Mouse (Mus musculus) intestine, embryonic 15.5 days (tissue): ENCODE measurements around the gene Iqschfp. TPM values are rescaled to one million over a fixed set of nuclear protein-coding genes. Genes with fewer than 3 reads are reported as not detected.

Experiments used
- ATAC-seq: fragments of 200-750 bp; cut with Nextera tagmentation; 2 replicates; pipeline ENCODE4 v1.8.0; 2017; ENCODE audit warnings: moderate TSS enrichment, moderate library complexity
- H3K27ac ChIP-seq: fragments of 300-500 bp; sonication (generic); 2 replicates; pipeline ENCODE4 v1.5.1; 2015; ENCODE audit warnings: mild to moderate bottlenecking, inconsistent platforms
- H3K27me3 ChIP-seq: fragments of 300-500 bp; sonication (generic); replicated peaks from 2 replicates; pipeline ENCODE4 v1.6.1; 2015; ENCODE audit warnings: inconsistent platforms
- H3K36me3 ChIP-seq: fragments of 300-500 bp; sonication (generic); 2 replicates; pipeline ENCODE4 v1.6.1; 2015; ENCODE audit warnings: inconsistent platforms
- H3K4me1 ChIP-seq: fragments of 300-500 bp; sonication (generic); replicated peaks from 2 replicates; pipeline ENCODE4 v1.6.1; 2015; ENCODE audit warnings: inconsistent platforms
- H3K4me2 ChIP-seq: fragments of 300-500 bp; sonication (generic); replicated peaks from 2 replicates; pipeline ENCODE4 v1.6.1; 2015; ENCODE audit warnings: mild to moderate bottlenecking, inconsistent platforms
- H3K4me3 ChIP-seq: fragments of 300-500 bp; sonication (generic); replicated peaks from 2 replicates; pipeline ENCODE4 v1.5.1; 2015; ENCODE audit warnings: inconsistent platforms
- H3K9ac ChIP-seq: fragments of 300-500 bp; sonication (generic); 2 replicates; pipeline ENCODE4 v1.6.1; 2015; ENCODE audit warnings: inconsistent platforms
- H3K9me3 ChIP-seq: fragments of 300-500 bp; sonication (generic); 2 replicates; pipeline ENCODE4 v1.6.1; 2016; ENCODE audit warnings: inconsistent platforms
- WGBS: fragments of 180-500 bp; shearing (Covaris S2); methylation state at CpG from one replicate; pipeline ENCODE4 v1.1.7; 2015; 5-methylcytosine and 5-hydroxymethylcytosine counted together
- polyA plus RNA-seq: library from polyadenylated mRNA; unstranded; fragments of >200 nt; fragmentation: Nextera tagmentation; extraction: Ambion mirVana; gene quantifications from 2 replicates; pipeline ENCODE4 v1.2.1, GENCODE M21; 2015

The Iqschfp gene
- polyA plus RNA-seq, 1 experiment from 2014 or later: not detected

DNA sequence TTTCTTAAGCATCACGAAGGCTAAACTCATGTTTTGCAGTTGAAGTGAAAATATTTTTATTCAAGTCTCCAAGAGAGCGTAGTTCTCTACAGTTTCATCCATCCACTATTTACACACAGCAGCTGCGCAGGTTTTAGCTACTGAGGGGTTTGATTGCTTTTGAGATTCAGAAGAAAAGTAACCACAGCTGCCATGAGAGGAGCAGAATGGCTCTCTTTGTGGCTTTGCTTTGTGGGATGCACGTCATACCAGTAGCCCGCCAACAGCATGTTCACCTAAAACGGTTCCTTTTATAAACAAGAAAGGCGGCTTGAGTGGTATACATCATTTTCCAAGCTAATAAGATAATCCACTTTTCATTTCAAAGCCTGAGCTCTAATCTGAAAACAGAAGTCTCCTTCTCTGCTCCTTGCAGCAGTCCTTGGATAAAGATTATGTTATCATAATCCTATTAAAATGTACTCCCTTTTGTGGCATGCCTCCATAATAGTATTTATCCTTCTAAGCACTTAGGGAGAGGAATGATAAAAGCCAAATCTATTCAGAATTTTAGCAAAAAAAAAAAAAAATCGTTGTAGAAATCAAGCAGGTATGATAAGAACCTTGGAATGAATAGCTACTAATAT lies 26.7 kb downstream of the Iqschfp start:
- no peaks in the 10 kb centered on the region for H3K36me3 ChIP-seq
- ATAC-seq: no peak
- no peaks in the 10 kb centered on the region for H3K27me3 ChIP-seq
- H3K9ac ChIP-seq: no peak overlapping the region
- no peak overlapping the region for H3K4me3 ChIP-seq
- WGBS: 70% methylated on average over 8 of the region's 8 CpGs
- H3K9me3 ChIP-seq: no peaks in the 10 kb centered on the region
- H3K4me2 ChIP-seq: no peak overlapping the region
- no peaks in the 10 kb centered on the region for H3K4me1 ChIP-seq
- H3K27ac ChIP-seq: no peak overlapping the region

DNA sequence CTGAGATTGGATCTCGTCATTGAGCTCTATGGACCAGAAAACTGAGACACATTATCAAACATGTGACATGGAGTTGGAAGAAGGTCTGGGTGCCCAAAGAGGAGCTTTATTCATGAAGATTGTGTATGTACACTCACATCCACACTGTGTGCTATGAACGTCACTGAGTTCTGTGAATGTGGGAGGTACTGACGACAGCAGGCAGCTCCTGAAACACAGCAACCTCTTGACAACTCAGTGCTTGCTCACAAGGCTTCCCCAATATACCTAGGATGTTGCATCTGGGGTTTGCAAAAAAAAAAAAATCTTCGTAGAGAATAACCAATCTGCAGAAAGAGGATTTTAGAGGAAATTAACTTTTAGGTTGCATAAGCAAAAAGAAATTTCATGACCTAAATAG lies 31.1 kb downstream of the Iqschfp start:
- no peak for ATAC-seq
- Histone ChIP-seq H3K4me3 (no peak overlapping the region), H3K9ac (no peak overlapping the region), H3K36me3 (no peaks in the 10 kb centered on the region), H3K4me2 (no peak overlapping the region), H3K4me1 (no peaks in the 10 kb centered on the region), H3K27me3 (no peaks in the 10 kb centered on the region), H3K9me3 (no peaks in the 10 kb centered on the region), H3K27ac (no peak overlapping the region)
- 85% methylated on average over 4 of the region's 4 CpGs for WGBS

DNA sequence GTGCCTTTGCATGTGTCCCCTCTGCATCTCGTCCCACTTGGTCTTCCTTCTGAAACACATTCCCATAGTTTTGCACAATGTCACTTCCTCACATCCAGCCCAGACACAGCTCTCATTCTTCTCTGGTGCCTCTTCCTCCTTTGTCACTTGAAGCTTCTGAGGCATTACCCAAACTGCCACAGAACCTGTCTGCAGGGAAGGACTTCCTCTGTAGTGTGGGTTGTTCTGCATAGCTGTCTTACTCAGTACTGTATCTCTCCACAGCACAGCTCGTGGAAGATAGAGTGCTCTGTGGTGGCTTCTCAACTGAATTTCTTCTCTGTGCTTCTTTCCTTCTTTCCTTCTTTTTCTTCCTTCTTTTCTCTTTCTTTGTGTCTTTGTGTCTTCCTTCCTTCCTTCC lies 33.4 kb downstream of the Iqschfp start:
- no peaks in the 10 kb centered on the region for H3K27me3 ChIP-seq
- H3K36me3 ChIP-seq: no peaks in the 10 kb centered on the region
- no peak overlapping the region for H3K27ac ChIP-seq
- no peak overlapping the region for H3K4me2 ChIP-seq
- WGBS: 51% methylated on average over 2 of the region's 2 CpGs
- H3K4me1 ChIP-seq: no peaks in the 10 kb centered on the region
- no peaks in the 10 kb centered on the region for H3K9me3 ChIP-seq
- H3K9ac ChIP-seq: no peak overlapping the region
- no peak for ATAC-seq
- H3K4me3 ChIP-seq: no peak overlapping the region

DNA sequence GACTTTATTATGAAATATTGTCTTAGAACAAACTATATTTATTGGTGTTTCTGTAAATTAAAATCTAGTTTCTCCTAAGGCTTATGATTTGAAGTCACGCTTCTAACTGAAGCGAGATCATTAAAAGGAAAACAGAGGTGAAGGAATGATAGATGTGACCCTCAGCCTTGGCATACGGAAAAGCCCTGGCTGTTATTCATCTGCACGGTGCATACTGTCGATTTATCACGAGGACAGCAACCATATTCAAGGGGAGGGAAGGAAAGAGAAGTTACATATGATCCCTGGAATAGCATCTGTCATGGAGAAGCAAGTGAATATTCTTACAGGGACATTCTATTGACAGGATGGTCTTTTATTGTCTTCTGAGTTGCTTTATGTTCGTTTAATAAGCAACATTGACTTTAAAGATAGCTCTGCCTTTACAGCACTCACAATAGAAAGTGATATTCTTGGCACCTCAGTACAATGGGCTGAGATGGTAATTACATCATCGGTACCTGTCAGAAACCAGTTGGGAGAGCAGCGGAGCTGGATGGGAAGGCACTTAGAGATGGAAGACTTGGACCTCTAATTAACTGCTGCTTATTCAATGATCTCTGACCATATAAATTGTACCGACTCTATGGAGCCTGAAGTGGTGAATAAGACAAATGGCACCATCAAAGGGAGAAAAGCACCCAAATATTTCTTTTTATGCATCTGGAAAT lies 38.5 kb downstream of the Iqschfp start:
- Histone ChIP-seq H3K36me3 (no peaks in the 10 kb centered on the region), H3K4me2 (no peak overlapping the region), H3K9me3 (no peaks in the 10 kb centered on the region), H3K9ac (no peak overlapping the region), H3K4me3 (no peak overlapping the region), H3K4me1 (no peaks in the 10 kb centered on the region), H3K27me3 (no peaks in the 10 kb centered on the region), H3K27ac (no peak overlapping the region)
- 83% methylated on average over 10 of the region's 10 CpGs for WGBS
- ATAC-seq: no peak

DNA sequence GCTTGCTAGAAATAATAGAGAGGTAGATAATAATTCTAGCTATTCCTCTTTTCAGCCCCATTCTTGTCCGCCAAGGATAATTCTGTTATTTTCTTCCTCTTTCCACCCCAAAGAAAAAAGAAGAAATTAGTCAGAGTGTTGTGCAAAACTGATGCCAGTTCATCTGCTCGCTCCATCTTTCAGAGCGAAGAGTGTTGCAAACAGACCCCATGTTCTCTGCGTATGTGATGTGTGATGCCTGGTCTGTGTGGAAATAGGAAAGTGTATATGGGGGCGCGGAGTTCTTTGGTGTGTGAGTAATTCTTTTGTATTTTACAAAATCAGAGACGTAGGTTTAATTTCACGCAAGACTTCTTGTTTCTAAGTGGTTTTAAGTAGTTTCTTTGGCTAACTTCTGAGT lies 39.1 kb downstream of the Iqschfp start:
- ATAC-seq: no peak
- Histone ChIP-seq H3K9me3 (no peaks in the 10 kb centered on the region), H3K27me3 (no peaks in the 10 kb centered on the region), H3K27ac (no peak overlapping the region), H3K4me2 (no peak overlapping the region), H3K36me3 (no peaks in the 10 kb centered on the region), H3K4me1 (no peaks in the 10 kb centered on the region), H3K4me3 (no peak overlapping the region), H3K9ac (no peak overlapping the region)
- WGBS: 94% methylated on average over 8 of the region's 8 CpGs

DNA sequence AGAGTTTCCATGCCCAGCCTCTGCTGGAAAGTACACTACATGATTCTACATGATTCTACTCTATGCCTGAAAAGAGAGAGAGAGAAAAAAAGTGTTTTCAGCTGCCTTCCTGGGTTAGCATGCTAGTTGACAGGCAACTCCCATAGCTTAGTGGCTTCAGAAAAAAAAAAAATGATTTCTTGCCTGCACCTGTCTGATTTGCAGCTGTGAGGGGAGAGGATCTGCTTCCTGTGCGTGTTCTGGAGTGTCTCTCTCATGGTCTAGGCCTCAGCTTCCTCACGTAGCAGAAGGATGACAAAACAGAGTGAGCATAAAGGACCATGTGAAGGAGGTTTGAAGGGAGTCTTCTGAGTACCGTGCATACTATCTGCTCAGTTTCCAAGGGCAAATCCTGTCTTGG lies 39.9 kb downstream of the Iqschfp start:
- no peak overlapping the region for H3K27ac ChIP-seq
- H3K27me3 ChIP-seq: no peaks in the 10 kb centered on the region
- H3K4me3 ChIP-seq: no peak overlapping the region
- H3K4me1 ChIP-seq: no peaks in the 10 kb centered on the region
- no peak overlapping the region for H3K4me2 ChIP-seq
- no peaks in the 10 kb centered on the region for H3K36me3 ChIP-seq
- WGBS: 69% methylated on average over 3 of the region's 3 CpGs
- H3K9ac ChIP-seq: no peak overlapping the region
- ATAC-seq: no peak
- H3K9me3 ChIP-seq: no peaks in the 10 kb centered on the region

DNA sequence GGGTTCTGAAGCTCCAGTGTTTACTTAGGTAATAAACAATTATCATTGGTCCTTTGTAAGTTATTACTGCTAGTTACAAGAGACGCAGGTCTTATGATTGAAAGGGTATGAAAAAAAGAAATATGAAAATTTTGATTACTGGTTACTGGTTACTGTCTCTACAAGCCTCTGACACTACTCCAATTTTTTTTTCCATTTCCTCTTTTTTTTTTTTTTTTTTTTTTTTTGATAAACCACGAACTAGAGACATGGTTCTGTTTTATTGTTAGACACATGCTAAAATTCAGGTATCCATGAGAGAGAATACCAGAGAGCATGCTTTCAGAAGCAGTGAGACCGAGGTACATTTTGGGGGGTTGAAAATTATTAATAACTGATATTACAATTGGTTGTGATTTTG lies 43.8 kb downstream of the Iqschfp start:
- H3K4me1 ChIP-seq: no peaks in the 10 kb centered on the region
- H3K9ac ChIP-seq: no peak overlapping the region
- 58% methylated on average over 3 of the region's 3 CpGs for WGBS
- no peaks in the 10 kb centered on the region for H3K9me3 ChIP-seq
- H3K27ac ChIP-seq: no peak overlapping the region
- no peak overlapping the region for H3K4me2 ChIP-seq
- no peak for ATAC-seq
- no peaks in the 10 kb centered on the region for H3K27me3 ChIP-seq
- H3K36me3 ChIP-seq: no peaks in the 10 kb centered on the region
- H3K4me3 ChIP-seq: no peak overlapping the region

DNA sequence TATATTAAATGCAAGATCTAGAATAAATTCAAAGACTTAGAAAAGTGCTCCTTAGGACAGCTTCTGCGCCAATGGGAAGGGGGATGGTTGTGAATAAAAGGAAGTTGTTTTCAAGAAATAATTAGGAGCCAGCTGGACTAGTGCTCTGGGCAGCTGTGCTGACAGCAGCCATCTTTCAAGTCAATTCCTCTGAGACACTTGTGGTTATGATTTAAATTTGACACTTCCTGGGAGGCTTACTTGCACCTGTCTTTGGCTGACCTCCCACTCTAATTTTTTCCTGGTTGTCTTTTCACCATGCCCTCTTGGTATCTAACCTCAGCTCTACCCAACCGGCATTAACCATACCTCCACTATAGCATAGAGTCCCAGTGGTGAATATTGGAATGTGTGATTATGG lies 55.0 kb downstream of the Iqschfp start:
- Histone ChIP-seq H3K27me3 (no peaks in the 10 kb centered on the region), H3K9me3 (no peaks in the 10 kb centered on the region)

DNA sequence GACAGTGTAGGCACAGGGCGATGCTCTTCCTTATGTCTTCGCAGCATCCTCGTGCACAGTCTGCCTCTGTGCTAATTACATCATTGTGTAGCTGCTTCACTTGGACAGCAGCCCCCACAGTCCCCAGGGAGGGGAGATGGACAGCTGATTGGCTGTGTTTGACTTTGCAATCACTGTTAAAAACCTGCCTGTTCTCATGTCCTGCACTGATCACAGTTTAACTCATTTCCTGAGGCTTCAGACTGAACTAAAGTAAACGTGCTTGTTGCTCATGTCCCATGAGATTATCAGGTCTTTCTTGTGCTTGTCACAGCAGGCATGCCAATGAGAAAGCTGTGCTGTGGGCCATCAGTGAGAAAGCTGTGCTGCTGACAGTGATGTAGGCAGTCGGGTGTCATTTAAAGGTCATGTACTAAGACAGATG lies 60.5 kb downstream of the Iqschfp start:
- Histone ChIP-seq H3K9me3 (no peaks in the 10 kb centered on the region), H3K27me3 (no peaks in the 10 kb centered on the region), H3K27ac (no peak overlapping the region), H3K4me3 (no peak overlapping the region), H3K36me3 (no peaks in the 10 kb centered on the region), H3K4me2 (no peak overlapping the region), H3K9ac (no peak overlapping the region), H3K4me1 (no peaks in the 10 kb centered on the region)
- 53% methylated on average over 5 of the region's 5 CpGs for WGBS
- ATAC-seq: no peak

More for the DNA sequence above, 55.0 kb downstream of the Iqschfp start:
- Histone ChIP-seq H3K4me1 (no peaks in the 10 kb centered on the region), H3K9ac (no peak overlapping the region), H3K4me2 (no peak overlapping the region), H3K4me3 (no peak overlapping the region), H3K36me3 (no peaks in the 10 kb centered on the region), H3K27ac (no peak overlapping the region)
- 85% methylated on average over 2 of the region's 2 CpGs for WGBS
- ATAC-seq: no peak

DNA sequence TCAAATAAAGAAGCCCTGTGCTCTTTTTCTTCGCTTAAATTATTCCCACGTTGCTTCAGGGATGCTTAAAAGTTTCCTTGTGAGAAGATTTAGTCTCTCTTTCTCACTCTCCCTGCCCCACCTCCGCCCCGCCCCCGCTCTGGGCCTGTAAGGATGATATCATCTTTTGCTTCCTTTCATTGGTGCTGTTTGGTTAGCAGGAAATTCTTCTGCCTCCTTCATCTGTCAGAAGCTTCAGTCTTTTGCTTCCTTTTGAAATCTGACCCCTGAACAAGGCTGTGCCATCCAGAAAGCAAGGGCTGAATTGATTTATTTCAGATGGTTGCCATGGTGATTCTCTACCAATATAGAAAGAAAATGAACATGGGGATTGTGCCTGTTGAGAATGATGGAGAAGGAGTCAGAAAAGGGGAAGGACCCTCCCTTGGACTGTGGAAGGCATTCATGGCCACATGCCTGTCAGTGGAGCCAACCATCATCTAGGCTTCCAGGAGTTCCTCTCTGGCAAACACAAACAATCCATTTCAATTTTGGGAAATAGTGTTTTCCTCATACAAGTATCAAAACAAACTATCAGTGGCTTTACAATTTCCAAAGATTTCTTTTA lies 62.5 kb downstream of the Iqschfp start:
- Histone ChIP-seq H3K36me3 (no peaks in the 10 kb centered on the region), H3K4me1 (no peaks in the 10 kb centered on the region), H3K9me3 (no peaks in the 10 kb centered on the region), H3K4me3 (no peak overlapping the region), H3K4me2 (no peak overlapping the region), H3K27me3 (no peaks in the 10 kb centered on the region), H3K27ac (no peak overlapping the region), H3K9ac (no peak overlapping the region)
- 40% methylated on average over 5 of the region's 5 CpGs for WGBS
- ATAC-seq: no peak

DNA sequence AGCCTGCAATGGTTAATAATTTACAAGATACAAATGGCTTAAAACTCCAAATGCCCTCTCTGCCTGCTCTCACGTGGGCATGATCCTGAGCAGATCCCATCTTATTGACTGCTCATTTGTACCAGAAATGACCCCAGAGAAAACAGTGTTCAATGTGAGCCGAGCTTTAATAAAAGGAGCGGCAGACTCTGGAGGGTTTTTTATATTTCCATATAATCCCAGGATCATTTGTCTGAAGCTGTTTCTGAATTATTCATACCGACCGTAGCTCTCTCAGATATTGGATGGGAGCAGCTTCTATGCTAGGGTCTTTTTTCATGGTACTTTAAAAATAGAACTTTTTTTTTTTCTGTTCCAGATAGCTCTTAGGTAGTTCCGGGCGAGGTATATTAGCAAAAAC lies 67.6 kb downstream of the Iqschfp start:
- H3K36me3 ChIP-seq: no peaks in the 10 kb centered on the region
- ATAC-seq: no peak
- no peaks in the 10 kb centered on the region for H3K27me3 ChIP-seq
- H3K9ac ChIP-seq: no peak overlapping the region
- H3K27ac ChIP-seq: no peak overlapping the region
- no peak overlapping the region for H3K4me2 ChIP-seq
- H3K4me1 ChIP-seq: no peaks in the 10 kb centered on the region
- 48% methylated on average over 7 of the region's 7 CpGs for WGBS
- no peak overlapping the region for H3K4me3 ChIP-seq
- H3K9me3 ChIP-seq: no peaks in the 10 kb centered on the region

DNA sequence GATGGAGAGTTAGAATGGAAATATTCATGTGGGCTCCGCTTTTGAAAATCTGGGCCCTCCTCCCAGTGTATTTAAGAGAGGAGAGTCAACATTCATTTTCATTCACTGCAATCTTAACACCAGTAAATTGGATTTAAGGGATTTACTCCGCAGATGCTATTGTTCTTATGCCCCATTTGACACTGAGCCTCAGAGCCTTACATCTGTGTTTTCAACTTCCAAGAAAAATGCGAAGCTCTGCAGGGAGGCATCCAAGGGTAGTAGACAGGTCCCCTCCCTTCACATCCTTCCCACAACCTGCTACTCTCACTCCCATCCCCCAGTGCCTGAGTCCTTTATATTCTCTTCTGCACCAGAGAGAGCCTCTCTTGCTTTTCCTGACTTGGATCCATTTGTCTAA lies 68.1 kb downstream of the Iqschfp start:
- Histone ChIP-seq H3K27ac (no peak overlapping the region), H3K4me3 (no peak overlapping the region), H3K36me3 (no peaks in the 10 kb centered on the region), H3K4me2 (no peak overlapping the region), H3K4me1 (no peaks in the 10 kb centered on the region), H3K9me3 (no peaks in the 10 kb centered on the region), H3K9ac (no peak overlapping the region), H3K27me3 (no peaks in the 10 kb centered on the region)
- whole genome bisulfite sequencing: 28% methylated on average over 3 of the region's 3 CpGs
- ATAC-seq: no peak

DNA sequence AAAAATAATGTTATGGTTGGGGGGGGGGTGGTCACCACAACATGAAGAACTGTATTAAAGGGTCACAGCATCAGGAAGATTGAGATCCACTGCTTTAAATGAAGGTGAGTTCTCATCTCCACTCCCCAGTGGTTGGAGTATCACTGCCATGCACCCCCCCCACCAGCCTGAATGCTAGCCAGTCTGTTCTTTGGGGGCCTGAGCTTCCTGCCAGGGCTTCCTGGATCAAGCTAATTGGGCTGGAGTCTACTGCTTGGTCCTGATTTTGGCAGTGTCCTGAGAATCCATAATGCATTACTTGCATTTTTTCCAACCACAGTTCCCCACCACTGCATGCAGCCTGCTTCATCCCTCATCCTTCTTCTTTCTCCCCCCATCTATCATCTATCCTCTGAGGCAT lies 68.7 kb downstream of the Iqschfp start:
- no peak overlapping the region for H3K9ac ChIP-seq
- ATAC-seq: no peak
- H3K27ac ChIP-seq: no peak overlapping the region
- H3K36me3 ChIP-seq: no peaks in the 10 kb centered on the region
- H3K4me3 ChIP-seq: no peak overlapping the region
- H3K27me3 ChIP-seq: no peaks in the 10 kb centered on the region
- H3K4me1 ChIP-seq: no peaks in the 10 kb centered on the region
- H3K9me3 ChIP-seq: no peaks in the 10 kb centered on the region
- H3K4me2 ChIP-seq: no peak overlapping the region
